Mouse (Mus musculus) embryonic facial prominence, embryonic 11.5 days (tissue): ENCODE data around the gene Rtf2. TPM values are rescaled to one million over a fixed set of nuclear protein-coding genes. Genes with fewer than 3 reads are reported as not detected.
A peak's percentile ranks its signal among the peaks of the same experiment; 100 is the strongest.

Experiments used
- ATAC-seq: fragments of 200-750 bp; cut with Nextera tagmentation; replicated peaks from 2 replicates; pipeline ENCODE4 v1.8.0; 2017; ENCODE audit warnings: low read depth; ENCODE audit not compliant: insufficient number of reproducible peaks, low FRiP score, low TSS enrichment
- DNase-seq: peaks from one replicate; pipeline ENCODE4 v3.0.0-alpha.2; 2015; ENCODE audit warnings: low spot score
- H3K27ac ChIP-seq: fragments of 300-500 bp; sonication (generic); replicated peaks from 2 replicates; pipeline ENCODE4 v1.5.1; 2014; ENCODE audit warnings: mild to moderate bottlenecking, low read depth, low read length, control low read depth
- H3K27me3 ChIP-seq: fragments of 300-500 bp; sonication (generic); 2 replicates; pipeline ENCODE4 v1.6.1; 2014; ENCODE audit warnings: mild to moderate bottlenecking, low read length, moderate library complexity, mixed read lengths; ENCODE audit not compliant: control insufficient read depth, insufficient read depth
- H3K36me3 ChIP-seq: fragments of 300-500 bp; sonication (generic); replicated peaks from 2 replicates; pipeline ENCODE4 v1.6.1; 2014; ENCODE audit warnings: low read depth, mild to moderate bottlenecking, low read length, moderate library complexity, mixed read lengths; ENCODE audit not compliant: control insufficient read depth, insufficient read depth
- H3K4me1 ChIP-seq: fragments of 300-500 bp; sonication (generic); 2 replicates; pipeline ENCODE4 v1.6.1; 2014; ENCODE audit warnings: low read length, mixed read lengths; ENCODE audit not compliant: control insufficient read depth, insufficient read depth
- H3K4me2 ChIP-seq: fragments of 300-500 bp; sonication (generic); 2 replicates; pipeline ENCODE4 v1.6.1; 2014; ENCODE audit warnings: low read depth, mild to moderate bottlenecking, control low read depth, low read length, moderate library complexity
- H3K4me3 ChIP-seq: fragments of 300-500 bp; sonication (generic); 2 replicates; pipeline ENCODE4 v1.5.1; 2014; ENCODE audit warnings: low read depth, low read length, control low read depth
- H3K9ac ChIP-seq: fragments of 300-500 bp; sonication (generic); replicated peaks from 2 replicates; pipeline ENCODE4 v1.6.1; 2014; ENCODE audit warnings: mild to moderate bottlenecking, control low read depth, low read length
- H3K9me3 ChIP-seq: fragments of 300-500 bp; sonication (generic); replicated peaks from 2 replicates; pipeline ENCODE4 v1.6.1; 2016; ENCODE audit warnings: mild to moderate bottlenecking, low read length, inconsistent platforms, mixed read lengths; ENCODE audit not compliant: control insufficient read depth
- WGBS: fragments of 180-500 bp; shearing (Covaris S2); extraction: QIAGEN DNeasy Blood & Tissue Kit; methylation state at CpG from one replicate; pipeline ENCODE4 v1.1.7; 2014; 5-methylcytosine and 5-hydroxymethylcytosine counted together
- polyA plus RNA-seq: library from polyadenylated mRNA; unstranded; fragments of >200 nt; fragmentation: Nextera tagmentation; extraction: Ambion mirVana; gene quantifications from 2 replicates; pipeline ENCODE4 v1.2.1, GENCODE M21; 2014

The Rtf2 gene
- polyA plus RNA-seq, 1 experiment from 2014 or later = 80.9 TPM

DNA sequence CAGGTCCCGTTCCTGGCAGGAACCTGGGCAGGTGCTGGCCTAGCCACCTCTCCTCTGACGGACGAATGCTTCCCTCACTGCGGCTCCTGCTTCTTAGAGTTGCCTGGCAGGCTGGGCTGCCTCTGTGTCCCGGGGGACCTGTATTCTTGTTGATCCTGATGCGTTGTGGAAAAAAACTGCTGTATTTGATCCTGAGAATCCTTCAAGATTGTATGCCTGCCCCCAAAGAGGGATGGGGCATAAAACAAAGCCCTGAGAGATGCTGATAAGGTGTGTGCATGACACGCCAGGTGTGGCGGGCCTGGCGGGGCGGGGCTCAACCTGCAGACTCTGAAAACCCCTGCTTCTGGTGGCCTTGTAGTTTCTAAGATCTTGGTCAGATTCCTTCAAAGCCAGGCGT lies 18.1 kb downstream of the Rtf2 start, which contains the start of gene Gcnt7:
TSS of gene Gcnt7 (minus strand) at position 101 of the 400 bp plus-strand sequence.
- DNase-seq (no peak), ATAC-seq (no peak)
- Histone ChIP-seq H3K36me3 (no peaks in the 10 kb centered on the region; the same call in 1 of the 2 replicates), H3K27ac (no peak within 1 kb of the TSS), H3K27me3 (no peaks in the 10 kb centered on the region), H3K4me3 (no peak within 1 kb of the TSS), H3K9me3 (no peaks in the 10 kb centered on the region), H3K4me1 (no peaks in the 10 kb centered on the region), H3K4me2 (no peak within 1 kb of the TSS), H3K9ac (no peak within 1 kb of the TSS)
- 89% methylated on average over 11 of the region's 11 CpGs for WGBS

DNA sequence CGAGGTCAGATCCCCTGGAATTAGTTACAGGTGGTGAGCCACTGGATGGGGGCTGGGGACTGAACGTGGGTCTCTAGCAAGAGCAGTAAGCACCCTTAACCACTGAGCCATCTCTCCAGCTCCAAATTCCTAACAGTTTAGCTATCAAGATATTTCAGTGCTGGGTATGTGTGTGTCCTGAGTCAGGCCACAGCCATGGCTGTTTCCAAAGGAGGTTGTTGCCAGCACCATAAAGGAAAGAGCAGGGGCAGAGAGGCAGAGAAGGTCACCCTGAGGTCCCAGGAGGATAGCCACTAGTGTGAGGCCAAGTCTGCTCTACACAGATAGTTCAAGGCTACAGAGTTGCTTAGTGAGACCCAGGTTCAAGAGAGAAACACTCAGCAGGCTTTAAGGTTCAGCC lies 20.3 kb downstream of the Rtf2 start:
- Histone ChIP-seq H3K4me3 (no peak overlapping the region), H3K27me3 (no peaks in the 10 kb centered on the region), H3K4me2 (no peak overlapping the region), H3K4me1 (no peaks in the 10 kb centered on the region), H3K9me3 (no peaks in the 10 kb centered on the region), H3K27ac (no peak overlapping the region), H3K9ac (no peak overlapping the region), H3K36me3 (no peaks in the 10 kb centered on the region; the same call in 1 of the 2 replicates)
- ATAC-seq (no peak), DNase-seq (peak; percentile 23)
- 34% methylated on average over 2 of the region's 2 CpGs for WGBS

DNA sequence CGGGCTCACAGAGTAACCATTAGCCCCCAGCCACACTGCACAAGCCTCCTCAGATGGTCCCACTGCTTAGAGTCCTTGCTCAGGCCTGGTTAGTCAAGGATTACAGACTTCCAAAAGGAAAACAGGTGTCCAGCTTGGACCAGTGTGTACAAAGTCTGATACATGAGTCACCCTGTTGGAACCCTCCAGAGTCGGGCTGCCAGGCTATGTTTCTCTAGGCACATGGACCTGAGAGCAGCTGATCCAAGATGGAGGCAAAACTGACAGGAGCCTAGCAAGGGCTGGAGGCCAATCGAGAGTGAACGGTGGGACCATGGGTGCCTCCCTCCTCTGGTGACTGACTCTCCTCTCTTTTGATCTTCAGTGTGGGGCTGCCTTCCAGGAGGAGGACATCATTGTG lies 22.5 kb downstream of the Rtf2 start:
- 91% methylated on average over 4 of the region's 4 CpGs for WGBS
- H3K36me3 ChIP-seq = no peaks in the 10 kb centered on the region; the same call in none of the 2 replicates

GRCm38 (mm10) chr2:172466427-172467132 lies 26.2 kb downstream of the Rtf2 start:
- DNase-seq = no peak
- WGBS = 90% methylated on average over 11 of the region's 11 CpGs
- no peaks in the 10 kb centered on the region; the same call in none of the 2 replicates for H3K36me3 ChIP-seq
- no peak overlapping the region for H3K4me3 ChIP-seq
- no peaks in the 10 kb centered on the region for H3K4me1 ChIP-seq
- H3K27ac ChIP-seq = no peak overlapping the region
- no peak overlapping the region for H3K9ac ChIP-seq
- no peak overlapping the region for H3K4me2 ChIP-seq
- no peaks in the 10 kb centered on the region for H3K27me3 ChIP-seq
- ATAC-seq = no peak
- no peaks in the 10 kb centered on the region for H3K9me3 ChIP-seq

More for the DNA sequence above, 22.5 kb downstream of the Rtf2 start:
- H3K9ac ChIP-seq = no peak overlapping the region
- H3K4me3 ChIP-seq = no peak overlapping the region
- H3K27ac ChIP-seq = no peak overlapping the region
- no peaks in the 10 kb centered on the region for H3K4me1 ChIP-seq
- H3K9me3 ChIP-seq = no peaks in the 10 kb centered on the region
- no peaks in the 10 kb centered on the region for H3K27me3 ChIP-seq
- no peak overlapping the region for H3K4me2 ChIP-seq
- ATAC-seq (no peak), DNase-seq (no peak)

- Histone ChIP-seq H3K4me1 (no peaks in the 10 kb centered on the region), H3K27ac (no peak overlapping the region), H3K27me3 (no peaks in the 10 kb centered on the region), H3K9ac (no peak overlapping the region), H3K36me3 (no peaks in the 10 kb centered on the region; the same call in none of the 2 replicates), H3K4me2 (no peak overlapping the region), H3K4me3 (no peak overlapping the region), H3K9me3 (no peaks in the 10 kb centered on the region)
- no peak for ATAC-seq
- no peak for DNase-seq
- WGBS = 94% methylated on average over 5 of the region's 5 CpGs
These were observed 26.9 kb downstream of the Rtf2 start for GRCm38 (mm10) chr2:172467206-172467605.

DNA sequence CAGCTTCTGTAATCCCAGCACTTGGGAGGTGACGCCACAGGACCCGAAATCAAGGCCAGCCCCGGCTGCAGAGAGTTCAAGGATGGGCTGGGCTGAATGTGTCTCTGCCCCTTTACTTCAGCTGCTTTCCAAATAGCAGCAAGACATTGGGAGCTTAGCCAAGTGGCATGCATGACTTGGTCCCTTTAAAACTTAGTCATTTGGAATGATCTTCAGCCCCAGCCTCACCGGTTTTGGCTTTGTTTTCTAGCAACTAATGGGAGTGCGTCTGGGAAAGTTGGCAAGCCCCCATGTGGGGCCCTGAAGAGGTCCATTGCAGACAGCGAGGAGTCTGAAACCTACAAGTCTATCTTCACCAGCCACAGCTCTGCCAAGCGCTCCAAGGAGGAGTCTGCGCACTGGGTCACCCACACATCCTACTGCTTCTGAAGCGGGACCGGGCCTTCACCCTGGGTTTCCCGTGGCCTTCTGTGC lies 28.0 kb downstream of the Rtf2 start:
- Histone ChIP-seq H3K9me3 (no peaks in the 10 kb centered on the region), H3K36me3 (no peaks in the 10 kb centered on the region; the same call in none of the 2 replicates), H3K4me1 (no peaks in the 10 kb centered on the region), H3K27me3 (no peaks in the 10 kb centered on the region), H3K4me2 (no peak overlapping the region), H3K9ac (no peak overlapping the region), H3K27ac (no peak overlapping the region), H3K4me3 (no peak overlapping the region)
- ATAC-seq (no peak), DNase-seq (no peak)
- WGBS = 90% methylated on average over 11 of the region's 11 CpGs

GRCm38 (mm10) chr2:172472318-172472717 lies 32.0 kb downstream of the Rtf2 start, which contains the start of gene Fam209:
TSS of gene Fam209 (plus strand) at chr2:172472520.
- H3K27ac ChIP-seq = no peak within 1 kb of the TSS
- no peaks in the 10 kb centered on the region for H3K4me1 ChIP-seq
- no peaks in the 10 kb centered on the region for H3K9me3 ChIP-seq
- no peak for ATAC-seq
- no peak within 1 kb of the TSS for H3K4me2 ChIP-seq
- no peak within 1 kb of the TSS for H3K4me3 ChIP-seq
- H3K9ac ChIP-seq = no peak within 1 kb of the TSS
- H3K36me3 ChIP-seq = no peaks in the 10 kb centered on the region; the same call in 1 of the 2 replicates
- no peaks in the 10 kb centered on the region for H3K27me3 ChIP-seq
- no peak for DNase-seq
- 88% methylated on average over 11 of the region's 11 CpGs for WGBS

DNA sequence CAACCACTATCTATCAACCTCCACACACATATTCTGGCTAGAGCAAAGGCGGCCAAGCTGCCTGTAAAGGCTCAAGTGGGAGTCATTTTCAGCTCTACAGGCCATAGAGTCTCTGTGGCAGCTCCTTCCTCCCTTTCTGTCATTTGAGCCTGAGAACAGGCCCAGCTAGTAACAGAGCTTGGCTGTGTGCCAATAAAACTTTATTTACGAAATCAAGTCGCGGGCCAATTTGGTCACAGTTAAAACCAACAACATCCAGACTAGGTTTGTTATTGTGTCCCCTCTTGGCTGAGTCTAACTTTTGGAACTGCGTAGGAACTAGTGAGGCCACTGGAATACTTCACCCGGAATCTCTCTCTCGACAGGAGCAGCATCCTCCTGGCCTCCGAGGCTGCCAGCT lies 33.2 kb downstream of the Rtf2 start:
- WGBS = 79% methylated on average over 8 of the region's 8 CpGs
- Histone ChIP-seq H3K27ac (no peak overlapping the region), H3K27me3 (no peaks in the 10 kb centered on the region), H3K4me3 (no peak overlapping the region), H3K4me1 (no peaks in the 10 kb centered on the region), H3K4me2 (no peak overlapping the region), H3K36me3 (no peaks in the 10 kb centered on the region; the same call in 1 of the 2 replicates), H3K9me3 (no peaks in the 10 kb centered on the region), H3K9ac (no peak overlapping the region)
- ATAC-seq (no peak), DNase-seq (peak; percentile 20)
